Mouse (Mus musculus): ENCODE data around the gene Slc17a7.
"Not testable (repeated sequence)": the region's sequence is repeated elsewhere in the genome, so short reads cannot be mapped to it uniquely, and the experiment has no call there.

The Slc17a7 gene

DNA sequence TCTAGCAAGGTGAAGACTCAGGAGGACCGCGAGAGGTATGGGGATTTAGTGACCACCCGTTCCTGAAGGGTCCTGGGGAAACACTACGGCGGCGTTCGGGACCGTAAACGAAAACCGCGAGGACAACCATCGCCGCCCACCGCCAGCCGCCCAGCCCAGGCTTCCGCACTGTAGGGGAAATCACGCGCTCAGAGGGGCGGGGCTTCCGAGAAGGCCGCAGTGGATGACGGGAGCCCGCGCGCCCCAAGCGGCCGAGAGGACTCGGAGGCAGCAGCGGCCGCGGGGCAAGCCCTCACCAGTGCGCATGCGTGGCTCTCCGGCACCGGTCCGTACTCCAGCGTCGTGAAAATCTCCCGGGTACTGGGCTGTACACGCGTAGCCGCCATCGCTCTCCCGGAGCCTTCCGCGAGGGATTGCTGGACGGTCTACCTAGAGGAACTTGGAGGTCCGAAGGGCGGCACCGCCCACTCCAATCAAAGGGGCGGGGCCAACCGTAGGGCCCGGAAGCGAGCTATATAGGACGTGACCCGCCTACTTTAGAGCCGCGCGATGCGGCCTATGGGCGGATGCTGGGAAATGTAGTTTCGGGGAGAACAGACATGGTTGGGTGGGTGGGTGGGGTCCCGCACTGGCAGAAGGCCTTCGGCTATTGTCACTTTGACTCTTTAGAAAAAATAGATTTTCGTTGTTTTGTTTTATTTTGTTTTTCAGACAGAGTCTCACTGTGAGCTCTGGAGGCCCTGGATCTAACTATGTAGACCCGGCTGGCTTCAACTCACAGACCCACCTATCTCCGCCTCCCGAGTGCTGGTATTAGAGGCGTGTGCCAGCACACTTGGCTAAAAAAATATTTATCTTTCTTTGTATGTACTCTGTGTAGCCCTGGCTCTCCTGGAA is 9.4 kb upstream of the Slc17a7 start, which contains the start of the genes Pih1d1 and Aldh16a1:
Pih1d1 (plus strand) TSS at position 208 of the 897 bp plus-strand sequence.
Aldh16a1 (minus strand) TSS at position 489 of the 897 bp plus-strand sequence.
- peak; percentile 98 for DNase-seq (ENCODE audit: low spot score)

DNA sequence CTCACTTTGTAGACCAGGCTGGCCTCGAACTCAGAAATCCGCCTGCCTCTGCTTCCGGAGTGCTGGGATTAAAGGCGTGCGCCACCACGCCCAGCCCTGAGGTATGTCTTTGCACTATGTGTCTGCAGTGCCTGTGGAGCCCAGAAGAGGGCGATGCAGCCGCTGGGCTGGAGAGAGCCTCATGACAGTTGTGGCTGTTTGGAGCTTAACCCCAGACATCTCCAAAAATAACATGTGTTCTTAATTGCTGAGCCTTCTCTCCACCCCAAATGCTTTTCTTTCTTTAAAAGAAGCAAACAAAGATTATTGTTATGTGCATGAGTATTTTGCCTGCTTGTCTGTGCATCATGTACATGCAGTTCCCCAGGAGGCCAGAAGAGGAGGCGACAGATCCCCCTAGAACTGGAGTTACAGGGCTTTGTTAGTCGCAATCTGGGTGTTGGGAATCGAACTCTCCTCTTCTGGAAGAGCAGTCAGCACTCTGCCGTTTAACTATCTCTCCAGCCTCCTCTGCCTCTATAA is 8.7 kb upstream of the Slc17a7 start:
- DNase-seq (ENCODE audit: low spot score), result peak; percentile 68

DNA sequence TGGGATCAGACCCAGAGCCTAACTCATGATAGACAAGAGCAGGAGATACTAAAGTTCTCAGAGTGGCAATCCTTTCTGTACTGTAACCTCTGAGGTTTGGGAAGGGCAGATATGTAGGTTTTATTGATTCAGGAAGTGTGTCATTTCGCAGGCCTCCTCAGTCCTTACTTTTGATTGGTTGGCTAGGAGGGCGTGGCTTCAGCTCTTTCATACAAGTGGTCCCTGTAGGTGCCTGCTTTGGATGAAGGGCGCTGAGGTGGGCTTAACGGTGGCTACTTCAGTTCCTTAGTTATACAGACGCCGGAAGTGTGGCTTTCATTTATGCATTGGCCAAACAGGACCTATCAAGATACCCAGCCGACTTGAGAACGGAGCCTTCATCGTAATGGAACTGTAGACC is 8.2 kb upstream of the Slc17a7 start:
- DNase-seq (ENCODE audit: low spot score), result no peak

DNA sequence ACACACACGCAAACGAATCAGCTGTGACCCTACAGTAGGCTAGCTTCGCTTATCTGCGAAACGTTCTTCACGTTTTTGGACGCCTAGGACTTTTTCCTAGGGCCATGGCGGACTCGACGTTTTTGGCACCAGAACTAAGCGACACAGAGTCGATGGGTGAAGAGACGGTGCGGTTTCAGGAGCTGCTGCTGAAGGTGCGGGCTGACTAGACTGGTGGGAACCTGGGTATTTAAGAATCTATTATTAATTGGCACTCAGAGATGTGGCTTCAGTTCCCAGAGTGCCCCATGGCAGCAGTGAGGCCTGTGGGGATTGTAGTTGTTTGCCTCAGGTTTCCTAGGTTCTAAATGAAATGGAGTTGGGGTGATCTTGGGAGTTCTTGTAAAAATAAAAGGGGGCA is 7.5 kb upstream of the Slc17a7 start:
- no peak for DNase-seq (ENCODE audit: low spot score)

DNA sequence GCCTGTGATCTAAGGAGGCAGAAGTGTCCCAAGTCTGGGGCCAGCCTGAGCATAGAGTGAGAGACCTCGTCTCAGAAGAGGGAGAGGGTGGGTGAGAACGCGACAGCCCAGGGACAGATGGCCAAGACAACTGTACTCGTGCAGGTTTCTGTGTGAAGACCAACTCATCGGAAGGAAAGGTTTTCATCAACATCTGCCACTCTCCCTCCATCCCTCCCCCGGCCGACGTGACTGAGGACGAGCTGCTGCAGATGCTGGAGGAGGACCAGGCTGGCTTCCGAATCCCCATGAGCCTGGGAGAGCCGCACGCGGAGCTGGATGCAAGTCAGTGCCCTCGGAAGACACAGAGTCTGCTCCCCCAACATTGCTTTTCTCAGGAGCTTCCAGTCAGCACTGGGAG is 6.3 kb upstream of the Slc17a7 start:
- no peak for DNase-seq (ENCODE audit: low spot score)

DNA sequence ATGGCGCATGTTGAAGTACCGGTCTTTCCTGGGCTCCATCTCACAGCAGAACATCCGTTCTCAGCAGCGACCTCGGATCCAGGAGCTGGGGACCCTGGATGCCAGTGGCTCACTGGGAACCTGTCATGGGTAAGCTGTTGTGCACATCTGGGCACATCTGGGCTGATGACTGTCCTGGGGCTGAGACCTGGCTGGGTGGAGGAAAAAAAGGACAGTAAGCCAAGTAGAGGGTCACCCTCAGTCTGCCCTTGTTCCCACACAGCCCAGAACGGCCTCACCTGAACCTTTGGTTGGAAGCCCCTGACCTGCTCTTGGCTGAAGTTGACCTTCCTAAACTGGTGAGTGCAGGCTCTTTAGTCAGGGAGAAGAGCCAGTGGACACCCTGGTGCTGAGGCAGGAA is 4.8 kb upstream of the Slc17a7 start:
- DNase-seq (ENCODE audit: low spot score), result no peak

DNA sequence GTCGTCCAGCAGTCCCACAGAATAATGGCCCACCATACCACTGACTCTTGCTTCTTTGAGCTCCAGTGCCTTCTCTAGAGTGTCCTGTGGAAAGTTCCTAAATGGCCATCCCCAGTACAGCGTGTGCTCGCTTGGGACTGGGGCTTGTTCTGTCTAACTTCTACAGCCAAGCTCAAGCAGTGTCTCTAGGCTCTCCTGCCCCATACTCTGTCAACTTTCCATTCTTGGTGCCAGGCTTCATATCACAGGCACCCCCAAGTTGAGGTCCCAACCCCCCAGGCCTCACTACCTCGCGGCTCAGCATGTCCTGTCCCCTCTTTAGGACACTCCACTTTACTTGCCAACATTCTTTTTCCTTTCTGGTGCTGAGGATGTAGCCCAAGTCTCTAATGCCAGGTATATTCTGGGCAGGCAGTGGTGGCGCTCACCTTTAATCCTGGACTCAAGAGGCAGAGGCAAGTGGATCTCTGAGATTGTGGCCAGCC is 3.4 kb upstream of the Slc17a7 start:
- DNase-seq (ENCODE audit: low spot score), result no peak

DNA sequence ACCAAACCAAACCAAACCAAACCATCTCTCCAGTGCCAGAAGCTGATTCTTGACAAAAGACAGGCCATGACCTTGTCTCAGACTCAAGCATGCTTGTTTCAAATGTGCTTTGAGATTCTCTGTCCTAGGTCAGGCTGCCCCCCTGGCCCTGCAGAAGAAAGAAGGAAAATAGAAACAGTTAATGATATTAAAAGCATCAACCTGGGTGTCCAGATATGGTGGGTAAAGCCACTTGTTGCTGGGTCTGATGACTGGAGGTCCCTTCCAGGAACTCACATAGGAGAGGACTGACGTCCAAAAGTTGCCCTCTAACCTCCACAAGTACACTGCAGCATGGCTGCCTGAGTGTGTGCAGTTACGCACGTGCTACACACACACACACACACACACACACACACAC is 2.9 kb upstream of the Slc17a7 start:
- DNase-seq (ENCODE audit: low spot score), result no peak

DNA sequence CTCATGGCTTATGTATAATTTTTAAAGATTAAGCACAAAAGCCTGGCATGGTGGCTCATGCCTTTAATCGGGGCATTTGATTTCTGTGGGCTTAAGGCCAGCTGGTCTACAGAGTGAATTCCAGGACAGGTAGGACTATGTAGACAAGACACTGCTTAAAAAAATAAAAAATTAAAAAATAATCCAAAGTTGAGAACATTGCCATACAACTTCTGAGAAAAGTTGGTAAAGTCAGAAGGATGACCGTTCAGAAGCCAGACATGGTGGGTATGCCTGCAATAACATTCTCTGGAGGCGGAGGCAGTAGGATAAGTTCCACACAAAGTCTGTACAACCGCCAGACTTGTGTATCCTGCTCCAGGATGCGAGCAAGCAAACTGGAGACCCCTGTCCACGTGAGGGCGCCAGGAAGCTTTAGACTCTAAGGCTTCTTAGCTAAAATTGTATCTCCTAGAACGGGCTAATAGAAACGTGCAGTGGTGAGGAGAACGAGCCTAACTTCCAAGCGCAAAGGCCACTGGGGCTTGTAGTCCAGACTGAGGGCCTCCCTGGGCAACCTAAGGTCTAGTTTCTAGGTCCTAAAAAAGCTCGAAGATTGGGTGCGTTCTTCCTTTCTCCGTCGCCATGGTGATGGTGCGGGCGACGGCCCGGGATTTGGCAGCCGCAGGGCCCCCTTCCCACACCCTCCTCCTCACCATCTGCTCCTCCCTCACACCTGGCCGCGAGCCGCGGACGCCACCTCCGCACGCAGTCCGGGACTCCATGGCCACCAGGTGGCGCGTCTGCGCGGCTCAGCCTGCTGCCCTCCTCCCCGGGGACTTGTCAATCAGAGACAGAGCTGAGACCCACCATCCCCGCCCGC is 1.9 kb upstream of the Slc17a7 start:
- peak; percentile 92 for DNase-seq (ENCODE audit: low spot score)

DNA sequence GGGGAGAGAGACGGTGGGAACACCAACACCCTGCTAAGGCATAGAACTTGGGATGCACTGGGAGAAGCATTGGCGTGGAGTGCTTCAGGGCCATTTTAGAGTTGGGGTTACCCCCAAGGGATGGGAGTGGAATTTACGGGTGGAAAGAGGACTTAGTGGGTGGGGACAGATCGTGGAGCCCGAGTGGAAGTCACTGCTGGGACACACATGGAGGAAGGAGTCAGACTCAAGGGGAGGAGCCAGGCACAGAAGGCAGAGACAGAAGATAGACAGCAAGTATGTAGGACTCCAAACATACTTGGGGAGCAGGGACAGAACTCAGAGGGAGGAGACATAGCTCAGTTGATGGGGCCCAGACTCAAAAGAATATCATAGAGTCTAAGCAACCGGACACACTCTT is 1.2 kb upstream of the Slc17a7 start:
- no peak for DNase-seq (ENCODE audit: low spot score)

DNA sequence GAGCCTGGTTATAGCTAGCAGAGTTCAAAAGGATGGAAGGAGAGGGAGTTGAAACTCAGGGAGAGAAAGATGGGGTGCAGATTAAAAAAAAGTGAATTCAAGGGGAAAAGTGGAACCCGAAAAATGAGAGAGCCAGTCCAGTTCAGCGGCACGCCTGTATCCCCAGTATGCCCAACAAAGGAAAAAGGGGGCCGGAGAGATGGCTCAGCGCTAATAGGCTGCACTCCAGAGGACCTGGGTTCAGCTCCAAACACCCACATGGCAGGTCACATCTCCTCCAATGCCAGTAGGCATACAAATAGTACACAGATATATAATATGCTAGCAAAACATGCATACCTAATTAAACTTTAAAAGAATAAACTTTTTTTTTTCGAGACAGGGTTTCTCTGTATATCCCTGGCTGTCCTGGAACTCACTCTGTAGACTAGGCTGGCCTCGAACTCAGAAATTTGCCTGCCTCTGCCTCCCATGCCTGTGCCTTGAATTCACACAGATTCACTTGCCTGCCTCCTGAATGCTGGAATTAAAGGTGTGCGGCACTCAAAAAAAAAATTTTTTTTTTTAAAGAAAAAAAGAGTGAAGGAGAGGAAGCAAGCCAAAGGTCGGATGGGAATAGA is 643 bp upstream of the Slc17a7 start:
- no peak for DNase-seq (ENCODE audit: low spot score)

DNA sequence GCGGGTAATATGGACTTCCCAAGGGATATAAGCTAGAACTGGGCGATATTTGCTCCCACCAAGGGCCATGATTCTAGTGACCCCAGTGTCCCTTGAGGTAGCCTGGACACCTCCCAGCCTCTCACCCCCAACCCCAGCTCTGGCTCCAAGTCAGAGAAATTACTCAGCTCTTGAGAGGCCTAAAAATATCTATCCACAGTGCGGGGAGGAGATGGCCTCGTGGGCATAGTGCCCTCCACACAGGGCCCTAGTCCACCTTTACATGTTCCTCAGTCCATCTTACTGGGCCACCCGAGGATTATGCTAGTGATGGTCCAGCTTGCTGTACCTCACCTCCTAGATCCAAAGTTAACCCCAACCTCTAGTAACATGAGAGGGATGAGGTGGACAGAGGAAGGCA is 1.1 kb downstream of the Slc17a7 start:
- DNase-seq (ENCODE audit: low spot score), result no peak

DNA sequence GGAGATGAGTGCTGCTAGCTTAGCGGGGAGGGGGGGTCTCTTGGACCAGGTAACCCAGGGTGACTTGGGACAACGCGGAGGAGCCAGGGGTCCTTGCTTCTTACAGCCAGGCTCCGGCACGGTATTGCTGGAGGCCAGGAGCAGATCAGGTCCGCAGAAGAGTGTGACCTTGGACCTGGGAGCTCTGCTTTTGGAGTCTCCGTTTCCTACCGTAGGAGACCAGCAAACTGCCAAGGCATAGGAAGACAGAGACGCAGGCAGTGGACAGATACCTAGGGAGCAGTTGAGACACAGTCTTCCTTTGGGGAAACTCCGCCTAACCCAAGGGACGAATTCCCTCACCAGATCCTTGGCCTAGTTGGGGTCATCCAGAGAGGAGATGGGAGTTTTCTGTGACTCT is 2.0 kb downstream of the Slc17a7 start:
- no peak for DNase-seq (ENCODE audit: low spot score)

DNA sequence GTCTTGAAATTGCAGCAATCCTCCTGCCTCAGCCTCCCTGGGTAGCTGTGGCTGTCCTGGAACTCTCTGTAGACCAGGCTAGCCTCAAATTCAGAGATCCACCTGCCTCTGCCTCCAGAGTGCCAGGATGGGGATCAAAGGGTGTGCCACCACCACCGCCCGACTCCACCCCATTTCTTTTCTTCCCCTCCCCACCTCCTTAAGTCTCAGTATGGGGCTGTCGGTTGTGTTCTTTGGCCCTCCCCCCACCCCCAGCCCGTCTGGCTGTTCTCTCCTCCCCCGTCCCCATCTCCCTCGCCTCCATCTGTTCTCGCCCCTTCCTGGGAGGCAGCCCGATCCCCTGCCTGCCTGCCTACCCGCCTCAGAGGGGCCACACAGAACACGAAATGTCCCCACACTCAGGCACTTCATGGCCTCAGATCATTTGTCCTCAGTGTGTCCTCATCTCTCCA is 3.2 kb downstream of the Slc17a7 start:
- peak; percentile 59 for DNase-seq (ENCODE audit: low spot score)

DNA sequence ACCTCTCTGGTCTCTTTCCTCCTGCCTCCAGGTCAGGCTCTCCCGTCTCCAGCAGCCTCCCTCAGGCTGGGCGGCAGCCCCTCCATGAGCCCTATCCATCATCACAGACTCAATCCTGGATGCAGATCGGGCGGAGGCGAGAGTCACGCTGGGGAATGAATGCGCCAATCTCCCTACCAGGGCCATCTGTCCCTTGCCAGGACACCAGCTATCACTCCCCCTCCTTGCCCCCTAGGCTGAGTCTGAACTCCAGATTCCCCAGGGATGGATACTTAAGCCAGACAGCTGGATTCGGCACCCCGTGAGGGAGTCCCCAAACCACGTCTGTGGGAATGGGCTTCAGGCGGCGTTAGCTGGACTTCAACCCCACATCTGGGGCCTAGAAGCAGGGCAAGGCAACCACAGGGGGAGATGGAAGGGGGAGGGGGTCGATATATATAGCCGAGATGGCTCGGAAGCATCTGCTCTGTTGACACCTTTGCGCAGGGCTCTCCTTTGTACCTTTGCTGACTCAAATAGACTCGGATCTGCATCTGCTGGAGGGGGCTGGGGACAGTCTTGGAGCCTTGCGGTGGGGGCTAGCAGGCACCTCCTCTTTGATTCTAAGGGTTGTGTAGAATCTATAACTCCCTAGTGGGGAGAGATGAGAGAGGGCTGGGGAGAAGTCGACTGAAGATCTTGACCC is 4.2 kb downstream of the Slc17a7 start:
- DNase-seq (ENCODE audit: low spot score), result peak; percentile 72

DNA sequence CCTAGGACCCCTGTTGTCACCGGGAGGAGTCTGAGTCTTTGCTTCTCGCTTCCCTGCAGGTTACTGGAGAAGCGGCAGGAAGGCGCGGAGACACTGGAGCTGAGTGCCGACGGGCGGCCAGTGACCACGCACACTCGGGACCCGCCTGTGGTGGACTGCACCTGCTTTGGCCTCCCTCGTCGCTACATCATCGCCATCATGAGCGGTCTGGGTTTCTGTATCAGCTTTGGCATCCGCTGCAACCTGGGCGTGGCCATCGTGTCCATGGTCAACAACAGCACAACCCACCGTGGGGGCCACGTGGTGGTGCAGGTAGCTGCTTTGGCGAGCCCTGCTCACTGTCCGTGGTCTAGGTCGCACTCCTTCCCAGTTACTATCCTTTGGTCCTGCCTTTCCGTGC is 4.9 kb downstream of the Slc17a7 start:
- DNase-seq (ENCODE audit: low spot score), result no peak

DNA sequence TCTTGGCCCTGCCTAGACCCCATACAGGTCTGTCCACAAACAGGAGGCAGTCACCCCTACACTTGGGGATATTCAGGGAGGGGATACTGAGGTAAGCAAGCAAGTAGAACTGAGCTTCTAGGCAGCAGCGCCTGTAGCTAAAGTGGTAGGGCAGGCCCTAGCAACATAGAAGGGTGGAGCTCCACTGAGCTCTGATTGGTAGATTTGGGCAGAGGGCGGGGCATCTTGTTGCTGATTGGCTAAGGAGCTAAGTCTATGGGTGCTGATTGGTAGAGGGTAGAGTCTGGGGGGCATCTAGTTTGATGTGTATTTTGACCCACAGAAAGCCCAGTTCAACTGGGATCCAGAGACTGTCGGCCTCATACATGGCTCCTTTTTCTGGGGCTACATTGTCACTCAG is 5.7 kb downstream of the Slc17a7 start:
- peak; percentile 71 for DNase-seq (ENCODE audit: low spot score)

DNA sequence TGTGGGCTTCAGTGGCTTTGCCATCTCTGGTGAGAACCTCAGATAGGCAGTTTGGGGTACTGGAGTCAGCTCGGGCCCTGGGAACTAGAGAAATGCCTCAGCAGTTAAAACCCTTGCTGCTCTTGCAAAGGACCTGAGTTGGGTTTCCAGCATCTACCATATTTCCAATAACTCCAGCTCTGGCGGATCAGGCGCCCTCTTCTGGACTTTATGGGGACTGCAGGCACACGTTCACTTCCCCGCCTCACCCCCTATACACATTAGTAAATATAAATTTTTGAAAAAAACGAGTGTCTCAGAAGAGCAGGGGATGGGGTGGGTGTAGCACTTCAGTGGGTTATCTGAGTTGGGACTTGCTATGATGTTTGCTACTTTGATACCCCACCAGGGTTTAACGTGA is 9.2 kb downstream of the Slc17a7 start:
- DNase-seq (ENCODE audit: low spot score), result no peak

DNA sequence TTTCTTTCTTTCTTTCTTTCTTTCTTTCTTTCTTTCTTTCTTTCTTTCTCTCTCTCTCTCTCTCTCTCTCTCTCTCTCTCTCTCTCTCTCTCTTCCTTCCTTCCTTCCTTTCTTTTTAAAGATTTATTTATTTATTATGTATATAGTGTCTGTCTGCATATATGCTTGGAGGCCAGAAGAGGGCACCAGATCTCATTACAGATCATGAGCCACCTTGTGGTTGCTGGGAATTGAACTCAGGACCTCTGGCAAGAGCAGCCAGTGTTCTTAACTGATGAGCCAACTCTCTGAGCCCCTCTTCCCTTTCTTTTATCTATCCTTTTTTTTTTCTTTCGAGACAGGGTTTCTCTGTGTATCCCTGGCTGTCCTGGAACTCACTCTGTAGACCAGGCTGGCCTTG is 10.0 kb downstream of the Slc17a7 start:
- DNase-seq (ENCODE audit: low spot score), result not testable (repeated sequence)

DNA sequence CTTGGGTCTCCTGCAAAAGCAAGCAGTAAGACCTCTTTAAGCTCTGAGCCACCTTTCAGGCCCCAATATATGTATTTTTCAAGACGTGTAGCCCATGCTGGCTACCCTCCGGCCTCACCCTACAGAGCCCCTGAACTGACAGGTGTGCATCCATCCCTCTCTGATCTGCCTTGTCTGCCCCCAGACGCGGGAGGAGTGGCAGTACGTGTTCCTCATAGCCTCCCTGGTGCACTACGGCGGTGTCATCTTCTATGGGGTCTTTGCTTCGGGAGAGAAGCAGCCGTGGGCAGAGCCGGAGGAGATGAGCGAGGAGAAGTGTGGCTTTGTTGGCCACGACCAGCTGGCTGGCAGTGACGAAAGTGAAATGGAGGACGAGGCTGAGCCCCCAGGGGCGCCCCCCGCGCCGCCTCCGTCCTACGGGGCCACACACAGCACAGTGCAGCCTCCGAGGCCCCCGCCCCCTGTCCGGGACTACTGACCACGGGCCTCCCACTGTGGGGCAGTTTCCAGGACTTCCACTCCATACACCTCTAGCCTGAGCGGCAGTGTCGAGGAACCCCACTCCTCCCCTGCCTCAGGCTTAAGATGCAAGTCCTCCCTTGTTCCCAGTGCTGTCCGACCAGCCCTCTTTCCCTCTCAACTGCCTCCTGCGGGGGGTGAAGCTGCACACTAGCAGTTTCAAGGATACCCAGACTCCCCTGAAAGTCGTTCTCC is 11.0 kb downstream of the Slc17a7 start:
- no peak for DNase-seq (ENCODE audit: low spot score)

DNA sequence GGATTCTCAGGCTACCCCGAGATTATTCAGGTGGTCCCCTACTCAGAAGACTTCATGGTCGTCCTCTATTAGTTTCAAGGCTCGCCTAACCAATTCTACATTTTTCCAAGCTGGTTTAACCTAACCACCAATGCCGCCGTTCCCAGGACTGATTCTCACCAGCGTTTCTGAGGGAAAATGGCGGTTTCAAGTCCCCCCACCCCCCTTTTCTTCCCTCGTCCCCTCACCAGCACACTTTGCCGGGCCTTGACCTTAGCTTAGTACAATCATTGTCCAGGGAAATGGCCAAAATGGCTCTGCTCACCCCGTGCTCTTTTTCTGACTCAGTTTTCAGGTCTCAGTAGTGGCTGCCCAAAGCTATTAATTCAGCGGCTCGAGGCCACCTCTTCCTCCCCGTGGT is 11.6 kb downstream of the Slc17a7 start:
- DNase-seq (ENCODE audit: low spot score), result no peak
